Mouse (Mus musculus): Measurements from ENCODE around the gene Micall2.
A peak's percentile ranks its signal among the peaks of the same experiment; 100 is the strongest.

The Micall2 gene

GRCm38 (mm10) chr5:139682631-139682977 is 53.5 kb downstream of the Micall2 start:
- no peak for DNase-seq (ENCODE audit: low spot score in 2 of 2)

GRCm38 (mm10) chr5:139681832-139682630 is 54.1 kb downstream of the Micall2 start:
- DNase-seq (ENCODE audit: low spot score in 2 of 2): peak in 1 of 2 experiments; percentile 18

GRCm38 (mm10) chr5:139675707-139675967 is 60.5 kb downstream of the Micall2 start:
- no peak for DNase-seq (ENCODE audit: low spot score in 2 of 2)

- DNase-seq (ENCODE audit: low spot score in 2 of 2): no peak
Measured at GRCm38 (mm10) chr5:139674940-139675706, 61.0 kb downstream of the Micall2 start.

GRCm38 (mm10) chr5:139669380-139669779 is 66.8 kb downstream of the Micall2 start:
- DNase-seq (ENCODE audit: low spot score in 2 of 2): no peak

- peak in 1 of 2 experiments; percentile 51 for DNase-seq (ENCODE audit: low spot score in 2 of 2)
Measured at GRCm38 (mm10) chr5:139668494-139668893, 67.6 kb downstream of the Micall2 start.

- DNase-seq (ENCODE audit: low spot score in 2 of 2): no peak
Measured at GRCm38 (mm10) chr5:139666496-139666895, 69.6 kb downstream of the Micall2 start.

- DNase-seq (ENCODE audit: low spot score in 2 of 2): no peak
Measured at GRCm38 (mm10) chr5:139665375-139665774, 70.8 kb downstream of the Micall2 start.

GRCm38 (mm10) chr5:139661713-139662112 is 74.4 kb downstream of the Micall2 start:
- no peak for DNase-seq (ENCODE audit: low spot score in 2 of 2)

- DNase-seq (ENCODE audit: low spot score in 2 of 2): no peak
Measured at GRCm38 (mm10) chr5:139659307-139659706, 76.8 kb downstream of the Micall2 start.

- no peak for DNase-seq (ENCODE audit: low spot score in 2 of 2)
Measured at GRCm38 (mm10) chr5:139658865-139659264, 77.3 kb downstream of the Micall2 start.

- DNase-seq (ENCODE audit: low spot score in 2 of 2): no peak
Measured at GRCm38 (mm10) chr5:139657959-139658602, 78.1 kb downstream of the Micall2 start.
